Mouse (Mus musculus) ES-Bruce4 (cell line): ENCODE results near the gene Fbxl7.

Experiments
- CTCF ChIP-seq: IDR thresholded peaks from one replicate; pipeline ENCODE4 v1.8.1; 2011; ENCODE audit warnings: low read depth, low read length
- POLR2A ChIP-seq: IDR thresholded peaks from one replicate; pipeline ENCODE4 v1.8.1; 2011; ENCODE audit warnings: low read length; ENCODE audit not compliant: insufficient read depth

- TF ChIP-seq CTCF (no peak), POLR2A (no peak)
Measured at GRCm38 (mm10) chr15:26842216-26842615, 53.2 kb downstream of the Fbxl7 start.
